Mouse (Mus musculus) myocyte (in vitro differentiated cells): Measurements from ENCODE around the gene Prtg. TPM values are rescaled to one million over a fixed set of nuclear protein-coding genes. Genes with fewer than 3 reads are reported as not detected.
A peak's percentile ranks its signal among the peaks of the same experiment; 100 is the strongest.

Experiments used
- H3K27me3 ChIP-seq: one replicate; pipeline ENCODE4 v1.6.1; 2011; ENCODE audit not compliant: control insufficient read depth, insufficient read depth, insufficient read length
- H3K36me3 ChIP-seq: one replicate; pipeline ENCODE4 v1.6.1; 2011; ENCODE audit not compliant: control insufficient read depth, insufficient read depth
- H3K4me2 ChIP-seq: one replicate; pipeline ENCODE4 v1.6.1; 2011; ENCODE audit warnings: low read depth, control low read depth
- H3K4me3 ChIP-seq: one replicate; pipeline ENCODE4 v1.5.1; 2011; ENCODE audit warnings: mild to moderate bottlenecking, control low read depth, moderate library complexity
- H3K79me2 ChIP-seq: one replicate; pipeline ENCODE4 v1.6.1; 2011; ENCODE audit not compliant: control insufficient read depth, insufficient read depth
- H3ac ChIP-seq: one replicate; pipeline ENCODE4 v1.6.1; 2011; ENCODE audit not compliant: control insufficient read depth, insufficient read length
- CEBPB ChIP-seq: IDR thresholded peaks from 2 replicates; pipeline ENCODE4 v1.6.1; 2011; ENCODE audit warnings: mild to moderate bottlenecking, moderate library complexity; ENCODE audit not compliant: poor library complexity, insufficient read depth, severe bottlenecking
- E2F4 ChIP-seq: IDR thresholded peaks from one replicate; pipeline ENCODE4 v1.6.1; 2011; ENCODE audit warnings: mild to moderate bottlenecking, control low read depth, moderate library complexity; ENCODE audit not compliant: insufficient read depth
- MAX ChIP-seq: IDR thresholded peaks from one replicate; pipeline ENCODE4 v1.6.1; 2011; ENCODE audit warnings: low read depth, mild to moderate bottlenecking, control low read depth
- MYOD1 ChIP-seq, 3 experiments: IDR thresholded peaks; one replicate each; pipeline ENCODE4 v1.6.1; 2011; ENCODE audit warnings: control low read depth in 2 of 3, low read depth in 2 of 3, mild to moderate bottlenecking in 2 of 3, moderate library complexity in 1 of 3; ENCODE audit not compliant: insufficient read length in 2 of 3, control insufficient read depth in 1 of 3
- MYOG ChIP-seq, 3 experiments: IDR thresholded peaks; one replicate each; pipeline ENCODE4 v1.6.1; 2011; ENCODE audit warnings: control low read depth in 2 of 3, low read depth in 2 of 3, mild to moderate bottlenecking in 2 of 3; ENCODE audit not compliant: insufficient read length in 2 of 3, control insufficient read depth in 1 of 3, insufficient read depth in 1 of 3
- POLR2A ChIP-seq: IDR thresholded peaks from one replicate; pipeline ENCODE4 v1.6.1; 2011; ENCODE audit warnings: low read depth, mild to moderate bottlenecking, control low read depth, moderate library complexity; ENCODE audit not compliant: insufficient read length
- POLR2AphosphoS2 ChIP-seq: IDR thresholded peaks from one replicate; pipeline ENCODE4 v1.6.1; 2011; ENCODE audit warnings: low read depth, control low read depth; ENCODE audit not compliant: insufficient read length
- REST ChIP-seq: IDR thresholded peaks from one replicate; pipeline ENCODE4 v1.6.1; 2011; ENCODE audit warnings: mild to moderate bottlenecking, control low read depth, moderate library complexity; ENCODE audit not compliant: insufficient read depth, insufficient read length
- SRF ChIP-seq: IDR thresholded peaks from one replicate; pipeline ENCODE4 v1.6.1; 2011; ENCODE audit warnings: low read depth; ENCODE audit not compliant: control insufficient read depth, insufficient read length
- TCF12 ChIP-seq: IDR thresholded peaks from one replicate; pipeline ENCODE4 v1.6.1; 2011; ENCODE audit warnings: mild to moderate bottlenecking, control low read depth; ENCODE audit not compliant: poor library complexity, insufficient read depth, severe bottlenecking
- TCF3 ChIP-seq: IDR thresholded peaks from one replicate; pipeline ENCODE4 v1.6.1; 2011; ENCODE audit warnings: low read depth, control low read depth; ENCODE audit not compliant: insufficient read length
- USF1 ChIP-seq: IDR thresholded peaks from one replicate; pipeline ENCODE4 v1.6.1; 2011; ENCODE audit warnings: low read depth, mild to moderate bottlenecking, control low read depth, moderate library complexity
- polyA plus RNA-seq: library from polyadenylated mRNA; unstranded; fragments of >200 nt; fragmentation: generic; extraction: Trizol; gene quantifications from one replicate; pipeline ENCODE4 v1.2.1, GENCODE M21; 2012; ENCODE audit warnings: missing spikeins

Prtg gene
- polyA plus RNA-seq, 1 experiment = 0.06 TPM

GRCm38 (mm10) chr9:72781466-72781865 is 25.2 kb upstream of the Prtg start:
- no peak overlapping the region for H3ac ChIP-seq
- H3K4me3 ChIP-seq = no peak overlapping the region
- no peaks in the 10 kb centered on the region for H3K27me3 ChIP-seq
- TF ChIP-seq CEBPB (no peak), USF1 (no peak), POLR2AphosphoS2 (no peak), MYOG (IDR thresholded peaks at IDR 0.05; ENCODE audit: control insufficient read depth in 1 of 3, insufficient read depth in 1 of 3, insufficient read length in 2 of 3, low read depth in 2 of 3) (no peak), MYOD1 (IDR thresholded peaks at IDR 0.05; ENCODE audit: control insufficient read depth in 1 of 3, insufficient read length in 2 of 3, low read depth in 2 of 3) (no peak), SRF (no peak)
- H3K79me2 ChIP-seq = no peaks in the 10 kb centered on the region
- no peak overlapping the region for H3K4me2 ChIP-seq
- H3K36me3 ChIP-seq = no peaks in the 10 kb centered on the region

GRCm38 (mm10) chr9:72782121-72782520 is 24.6 kb upstream of the Prtg start:
- no peak overlapping the region for H3K4me2 ChIP-seq
- H3K79me2 ChIP-seq = no peaks in the 10 kb centered on the region
- no peak for TF ChIP-seq SRF
- no peak for TF ChIP-seq MAX
- TF ChIP-seq MYOD1 (IDR thresholded peaks at IDR 0.05; ENCODE audit: control insufficient read depth in 1 of 3, insufficient read length in 2 of 3, low read depth in 2 of 3) = no peak
- TF ChIP-seq MYOG (IDR thresholded peaks at IDR 0.05; ENCODE audit: control insufficient read depth in 1 of 3, insufficient read depth in 1 of 3, insufficient read length in 2 of 3, low read depth in 2 of 3) = no peak
- no peak for TF ChIP-seq POLR2AphosphoS2
- no peak for TF ChIP-seq TCF3
- no peak for TF ChIP-seq CEBPB
- no peak for TF ChIP-seq E2F4
- TF ChIP-seq POLR2A = no peak
- no peak for TF ChIP-seq TCF12
- TF ChIP-seq REST = no peak
- TF ChIP-seq USF1 = no peak
- H3ac ChIP-seq = no peak overlapping the region
- H3K27me3 ChIP-seq = no peaks in the 10 kb centered on the region
- H3K4me3 ChIP-seq = no peak overlapping the region
- no peaks in the 10 kb centered on the region for H3K36me3 ChIP-seq

- H3K79me2 ChIP-seq = no peaks in the 10 kb centered on the region
- TF ChIP-seq MYOG (IDR thresholded peaks at IDR 0.05; ENCODE audit: control insufficient read depth in 1 of 3, insufficient read depth in 1 of 3, insufficient read length in 2 of 3, low read depth in 2 of 3) (no peak), POLR2A (no peak), TCF3 (no peak), E2F4 (no peak), POLR2AphosphoS2 (no peak), REST (no peak), USF1 (no peak), MAX (no peak), TCF12 (no peak), MYOD1 (IDR thresholded peaks at IDR 0.05; ENCODE audit: control insufficient read depth in 1 of 3, insufficient read length in 2 of 3, low read depth in 2 of 3) (no peak), CEBPB (no peak), SRF (no peak)
- H3K27me3 ChIP-seq = no peaks in the 10 kb centered on the region
- no peak overlapping the region for H3ac ChIP-seq
- no peak overlapping the region for H3K4me2 ChIP-seq
- no peak overlapping the region for H3K4me3 ChIP-seq
- no peaks in the 10 kb centered on the region for H3K36me3 ChIP-seq
These were observed 18.9 kb upstream of the Prtg start for GRCm38 (mm10) chr9:72787732-72788131.

GRCm38 (mm10) chr9:72790530-72791212 is 16.0 kb upstream of the Prtg start:
- no peak for TF ChIP-seq MAX
- TF ChIP-seq USF1 = no peak
- TF ChIP-seq CEBPB = no peak
- no peak for TF ChIP-seq POLR2A
- no peak for TF ChIP-seq SRF
- H3K4me3 ChIP-seq = no peak overlapping the region
- no peaks in the 10 kb centered on the region for H3K79me2 ChIP-seq
- H3ac ChIP-seq = no peak overlapping the region
- no peaks in the 10 kb centered on the region for H3K36me3 ChIP-seq
- H3K4me2 ChIP-seq = peak overlapping the region; percentile 62
- no peaks in the 10 kb centered on the region for H3K27me3 ChIP-seq

GRCm38 (mm10) chr9:72791213-72791582 is 15.5 kb upstream of the Prtg start:
- no peaks in the 10 kb centered on the region for H3K79me2 ChIP-seq
- H3K4me3 ChIP-seq = no peak overlapping the region
- H3K27me3 ChIP-seq = no peaks in the 10 kb centered on the region

More at GRCm38 (mm10) chr9:72791213-72791582, 15.5 kb upstream of the Prtg start:
- H3K36me3 ChIP-seq = no peaks in the 10 kb centered on the region
- TF ChIP-seq E2F4 (no peak), MAX (no peak), POLR2A (no peak), REST (no peak), CEBPB (no peak), TCF12 (no peak), SRF (no peak), USF1 (no peak), POLR2AphosphoS2 (no peak), TCF3 (no peak), MYOD1 (IDR thresholded peaks at IDR 0.05; ENCODE audit: control insufficient read depth in 1 of 3, insufficient read length in 2 of 3, low read depth in 2 of 3) (no peak), MYOG (IDR thresholded peaks at IDR 0.05; ENCODE audit: control insufficient read depth in 1 of 3, insufficient read depth in 1 of 3, insufficient read length in 2 of 3, low read depth in 2 of 3) (no peak)
- no peak overlapping the region for H3ac ChIP-seq
- H3K4me2 ChIP-seq = peak overlapping the region; percentile 62
